Mouse (Mus musculus) CH12.LX (cell line): ENCODE measurements around the gene Ncbp1. TPM values are rescaled to one million over a fixed set of nuclear protein-coding genes. Genes with fewer than 3 reads are reported as not detected.

Experiments used
- DNase-seq: peaks from one replicate; pipeline ENCODE4 v3.0.0-alpha.2; 2013; ENCODE audit errors: extremely low read depth
- H3K27ac ChIP-seq: 2 replicates; pipeline ENCODE4 v1.5.1; 2012; ENCODE audit warnings: low read depth, mild to moderate bottlenecking, control low read depth, moderate library complexity; ENCODE audit not compliant: insufficient read depth
- H3K27me3 ChIP-seq: replicated peaks from 2 replicates; pipeline ENCODE3; 2012; ENCODE audit warnings: inconsistent platforms
- H3K36me3 ChIP-seq, 2 experiments: replicated peaks in 1 of 2; 2 replicates each; pipeline versions ENCODE3 to v1.6.1; 2012; ENCODE audit warnings: inconsistent platforms in 1 of 2, low read length in 1 of 2, mild to moderate bottlenecking in 1 of 2, mixed read lengths in 1 of 2, moderate library complexity in 1 of 2; ENCODE audit not compliant: control insufficient read depth in 1 of 2, insufficient read depth in 1 of 2
- H3K4me1 ChIP-seq, 2 experiments: 2 replicates each; pipeline ENCODE4 v1.6.1; 2012; ENCODE audit warnings: inconsistent platforms in 1 of 2, moderate library complexity in 1 of 2; ENCODE audit not compliant: insufficient read depth in 2 of 2, control insufficient read depth in 1 of 2
- H3K4me2 ChIP-seq: 2 replicates; pipeline ENCODE4 v1.6.1; 2012; ENCODE audit warnings: low read depth, mild to moderate bottlenecking, control low read depth; ENCODE audit not compliant: poor library complexity, insufficient read depth, severe bottlenecking
- H3K4me3 ChIP-seq, 3 experiments: fragments of 150-350 bp in 1 of 3; sonication (generic) in 1 of 3; replicated peaks in 1 of 3; 2 replicates each; pipeline versions ENCODE3 to v1.5.1; 2011 to 2012; ENCODE audit warnings: low read depth in 2 of 3, low read length in 2 of 3, mild to moderate bottlenecking in 2 of 3, moderate library complexity in 2 of 3, control low read depth in 1 of 3, improper control_type of control experiment in 1 of 3, inconsistent platforms in 1 of 3, mixed read lengths in 1 of 3; ENCODE audit not compliant: poor library complexity in 1 of 3
- H3K79me2 ChIP-seq: replicated peaks from 2 replicates; pipeline ENCODE4 v1.6.1; 2012; ENCODE audit warnings: mild to moderate bottlenecking, moderate library complexity; ENCODE audit not compliant: control insufficient read depth, poor library complexity, insufficient read depth, severe bottlenecking; ENCODE audit errors: extremely low read depth
- H3K9ac ChIP-seq: 2 replicates; pipeline ENCODE4 v1.6.1; 2012; ENCODE audit warnings: low read depth, mild to moderate bottlenecking, control low read depth, moderate library complexity; ENCODE audit not compliant: insufficient read depth
- H3K9me3 ChIP-seq: replicated peaks from 2 replicates; pipeline ENCODE3; 2012; ENCODE audit warnings: low read length, inconsistent platforms, mixed read lengths
- BHLHE40 ChIP-seq: IDR thresholded peaks from 2 replicates; pipeline ENCODE4 v1.6.1; 2011; ENCODE audit warnings: mild to moderate bottlenecking, low read depth, low read length, improper control_type of control experiment
- CHD1 ChIP-seq: IDR thresholded peaks from 2 replicates; pipeline ENCODE4 v1.6.1; 2012; ENCODE audit warnings: low read depth, low read length, improper control_type of control experiment, inconsistent platforms
- CHD2 ChIP-seq: IDR thresholded peaks from 2 replicates; pipeline ENCODE4 v1.6.1; 2011; ENCODE audit warnings: low read length, improper control_type of control experiment
- CTCF ChIP-seq, 2 experiments: IDR thresholded peaks in 1 of 2; conservative IDR thresholded peaks in 1 of 2; 2 replicates each; pipeline ENCODE4 v1.5.1; 2011 to 2012; ENCODE audit warnings: low read depth in 2 of 2, low read length in 2 of 2, improper control_type of control experiment in 1 of 2, inconsistent platforms in 1 of 2, mild to moderate bottlenecking in 1 of 2, moderate library complexity in 1 of 2
- E2F4 ChIP-seq: IDR thresholded peaks from 2 replicates; pipeline ENCODE4 v1.6.1; 2011; ENCODE audit warnings: low read depth, low read length, improper control_type of control experiment; ENCODE audit not compliant: insufficient replicate concordance
- ELF1 ChIP-seq: IDR thresholded peaks from 2 replicates; pipeline ENCODE4 v1.6.1; 2014; ENCODE audit warnings: low read depth, mild to moderate bottlenecking, inconsistent platforms, low read length, improper control_type of control experiment
- EP300 ChIP-seq: IDR thresholded peaks from 2 replicates; pipeline ENCODE4 v1.6.1; 2011; ENCODE audit warnings: low read length, improper control_type of control experiment
- ETS1 ChIP-seq: conservative IDR thresholded peaks from 2 replicates; pipeline ENCODE4 v1.6.1; 2012; ENCODE audit warnings: low read depth, mild to moderate bottlenecking, inconsistent platforms, low read length, improper control_type of control experiment, moderate library complexity
- GABPA ChIP-seq: IDR thresholded peaks from 2 replicates; pipeline ENCODE4 v1.6.1; 2012; ENCODE audit warnings: low read depth, low read length, improper control_type of control experiment, inconsistent platforms; ENCODE audit not compliant: insufficient replicate concordance
- HCFC1 ChIP-seq: IDR thresholded peaks from 2 replicates; pipeline ENCODE4 v1.6.1; 2012; ENCODE audit warnings: low read depth, mild to moderate bottlenecking, inconsistent platforms, low read length, improper control_type of control experiment
- IRF4 ChIP-seq: IDR thresholded peaks from 2 replicates; pipeline ENCODE4 v1.6.1; 2014; ENCODE audit warnings: low read depth, mild to moderate bottlenecking, inconsistent platforms, low read length, improper control_type of control experiment
- JUN ChIP-seq: IDR thresholded peaks from 2 replicates; pipeline ENCODE4 v1.6.1; 2011; ENCODE audit warnings: low read depth, mild to moderate bottlenecking, low read length, improper control_type of control experiment, moderate library complexity; ENCODE audit not compliant: insufficient read depth
- JUND ChIP-seq: conservative IDR thresholded peaks from 2 replicates; pipeline ENCODE4 v1.6.1; 2011; ENCODE audit warnings: low read depth, low read length, improper control_type of control experiment
- MAFK ChIP-seq: IDR thresholded peaks from 2 replicates; pipeline ENCODE4 v1.6.1; 2011; ENCODE audit warnings: low read length, improper control_type of control experiment; ENCODE audit not compliant: insufficient replicate concordance
- MAX ChIP-seq: IDR thresholded peaks from 2 replicates; pipeline ENCODE4 v1.6.1; 2011; ENCODE audit warnings: low read length, improper control_type of control experiment
- MAZ ChIP-seq: IDR thresholded peaks from 2 replicates; pipeline ENCODE4 v1.6.1; 2012; ENCODE audit warnings: low read depth, mild to moderate bottlenecking, inconsistent platforms, low read length, improper control_type of control experiment, moderate library complexity
- MEF2A ChIP-seq: IDR thresholded peaks from 2 replicates; pipeline ENCODE4 v1.6.1; 2014; ENCODE audit warnings: low read depth, mild to moderate bottlenecking, inconsistent platforms, low read length, improper control_type of control experiment, borderline replicate concordance
- MXI1 ChIP-seq: IDR thresholded peaks from 2 replicates; pipeline ENCODE4 v1.6.1; 2011; ENCODE audit warnings: mild to moderate bottlenecking, low read depth, low read length, improper control_type of control experiment
- NELFE ChIP-seq: IDR thresholded peaks from 2 replicates; pipeline ENCODE4 v1.6.1; 2011; ENCODE audit warnings: low read depth, low read length, improper control_type of control experiment
- NRF1 ChIP-seq: IDR thresholded peaks from 2 replicates; pipeline ENCODE4 v1.6.1; 2014; ENCODE audit warnings: low read depth, mild to moderate bottlenecking, inconsistent platforms, low read length, improper control_type of control experiment, moderate library complexity
- PAX5 ChIP-seq: IDR thresholded peaks from 2 replicates; pipeline ENCODE4 v1.6.1; 2012; ENCODE audit warnings: low read length, inconsistent platforms, mixed read lengths
- POLR2A ChIP-seq: IDR thresholded peaks from 2 replicates; pipeline ENCODE4 v1.6.1; 2011; ENCODE audit warnings: low read depth, mild to moderate bottlenecking, improper control_type of control experiment, low read length
- POLR2AphosphoS2 ChIP-seq: IDR thresholded peaks from 2 replicates; pipeline ENCODE4 v1.6.1; 2011; ENCODE audit warnings: low read depth, low read length, improper control_type of control experiment
- SIN3A ChIP-seq: IDR thresholded peaks from 2 replicates; pipeline ENCODE4 v1.6.1; 2012; ENCODE audit warnings: low read length, improper control_type of control experiment, inconsistent platforms
- SMC3 ChIP-seq: IDR thresholded peaks from 2 replicates; pipeline ENCODE4 v1.6.1; 2011; ENCODE audit warnings: low read depth, low read length, improper control_type of control experiment
- TBP ChIP-seq: conservative IDR thresholded peaks from 2 replicates; pipeline ENCODE4 v1.6.1; 2011; ENCODE audit warnings: low read depth, low read length, improper control_type of control experiment
- TCF12 ChIP-seq: IDR thresholded peaks from 2 replicates; pipeline ENCODE4 v1.6.1; 2014; ENCODE audit warnings: low read depth, mild to moderate bottlenecking, inconsistent platforms, low read length, improper control_type of control experiment
- UBTF ChIP-seq: IDR thresholded peaks from 2 replicates; pipeline ENCODE4 v1.6.1; 2012; ENCODE audit warnings: low read depth, mild to moderate bottlenecking, inconsistent platforms, low read length, improper control_type of control experiment, moderate library complexity
- USF1 ChIP-seq: IDR thresholded peaks from 2 replicates; pipeline ENCODE4 v1.6.1; 2014; ENCODE audit warnings: low read depth, mild to moderate bottlenecking, inconsistent platforms, low read length, improper control_type of control experiment
- USF2 ChIP-seq: conservative IDR thresholded peaks from 2 replicates; pipeline ENCODE4 v1.6.1; 2011; ENCODE audit warnings: low read depth, low read length, improper control_type of control experiment
- ZC3H11A ChIP-seq: IDR thresholded peaks from 2 replicates; pipeline ENCODE4 v1.6.1; 2012; ENCODE audit warnings: low read depth, mild to moderate bottlenecking, inconsistent platforms, low read length, improper control_type of control experiment
- ZKSCAN1 ChIP-seq: IDR thresholded peaks from 2 replicates; pipeline ENCODE4 v1.6.1; 2012; ENCODE audit warnings: low read depth, inconsistent platforms, low read length, improper control_type of control experiment, borderline replicate concordance
- ZMIZ1 ChIP-seq: IDR thresholded peaks from 2 replicates; pipeline ENCODE4 v1.6.1; 2012; ENCODE audit warnings: low read depth, mild to moderate bottlenecking, inconsistent platforms, low read length, improper control_type of control experiment
- ZNF384 ChIP-seq: IDR thresholded peaks from 2 replicates; pipeline ENCODE4 v1.6.1; 2012; ENCODE audit warnings: low read depth, low read length, improper control_type of control experiment, inconsistent platforms
- dilution Hi-C: fragments of 300-500 bp; cut with MboI; formaldehyde crosslinking; loops from 2 replicates; pipeline ENCODE4 v1.14.3; 2020; ENCODE audit warnings: low sequenced_read_pairs; ENCODE audit not compliant: extremely low pct_unique_long_range_greater_than_20kb, extremely low pct_ligation_motif_present
- in situ Hi-C: fragments of 300-500 bp; cut with MboI; formaldehyde crosslinking; loops from 3 replicates; pipeline ENCODE4 v1.14.3; 2019; ENCODE audit warnings: low sequenced_read_pairs, low pct_ligation_motif_present, low pct_unique_long_range_greater_than_20kb, mixed read lengths
- polyA plus RNA-seq: library from polyadenylated mRNA; unstranded; fragments of >175 nt; gene quantifications from 2 replicates; pipeline ENCODE4 v1.2.1, GENCODE M21; 2012; ENCODE audit warnings: low read depth; ENCODE audit not compliant: insufficient read length
- total RNA-seq, 2 experiments: library from RNA; depleted of rRNA; stranded (reverse); fragments of 300-350 nt in 1 of 2; fragments of >200 nt in 1 of 2; gene quantifications; 2 replicates each; pipeline ENCODE4 v1.2.3; 2012 to 2014

The Ncbp1 gene
- total and polyA plus RNA-seq, 3 experiments = 64.7 to 121 (median 88.2) TPM

DNA sequence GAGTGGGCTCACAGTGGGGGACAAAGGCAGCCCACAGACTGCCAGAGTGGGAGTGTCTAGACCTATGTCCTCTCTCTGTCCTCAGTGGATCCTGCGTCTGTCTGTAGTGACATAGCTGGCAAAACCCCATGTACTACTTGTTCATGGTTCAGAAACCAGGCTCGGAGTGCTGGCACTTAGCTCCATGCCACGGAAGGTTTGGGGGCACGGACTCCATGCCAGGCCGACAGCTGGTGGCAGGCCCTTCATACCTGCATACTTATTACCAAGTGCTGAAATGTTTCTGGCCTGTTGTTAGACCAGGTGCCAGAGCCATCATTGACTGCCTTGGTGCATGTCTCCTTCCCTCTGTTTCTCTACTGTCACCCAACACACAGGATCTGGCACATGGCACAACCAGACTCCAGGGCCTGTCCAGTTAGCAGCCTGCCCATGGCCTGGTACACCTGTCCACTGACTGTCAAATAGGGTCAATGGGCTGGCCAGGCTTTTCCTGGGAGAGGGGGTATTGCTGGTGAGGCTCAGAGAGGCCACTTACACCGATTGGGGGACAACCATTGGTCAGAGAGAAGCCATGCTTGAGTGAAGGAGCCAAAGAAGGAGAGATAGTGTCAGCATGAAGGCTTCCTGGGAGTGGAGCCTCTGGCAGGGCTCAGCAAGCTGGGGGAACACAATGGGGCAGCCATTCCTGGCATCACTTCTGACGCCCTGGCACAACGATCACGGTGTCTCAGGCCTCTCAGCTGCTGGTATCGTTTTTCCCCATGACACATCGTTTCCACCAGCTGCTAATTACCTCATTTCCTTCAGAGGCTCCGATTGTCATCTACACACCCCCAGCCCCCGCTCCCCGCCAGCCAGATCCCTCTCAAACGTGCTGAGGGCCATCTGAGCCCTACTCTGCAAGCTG is 43.2 kb upstream of the Ncbp1 start:
- in situ Hi-C loops (loop anchor here (5.0 kb wide), 1 partner anchor 48 kb away; no protein-coding TSS in a partner anchor), dilution Hi-C loops (no loop called here)
- peak; percentile 98 for TF ChIP-seq JUN
- peak; percentile 100 for TF ChIP-seq ETS1
- no peak for TF ChIP-seq TBP
- peak; percentile 90 for TF ChIP-seq SIN3A
- peak; percentile 87 for TF ChIP-seq MEF2A
- TF ChIP-seq NELFE = no peak
- TF ChIP-seq UBTF = no peak
- no peak for TF ChIP-seq USF1
- no peak for TF ChIP-seq ZNF384
- TF ChIP-seq BHLHE40 = peak; percentile 92
- TF ChIP-seq ZKSCAN1 = no peak
- no peak for TF ChIP-seq POLR2A
- peak; percentile 40; the same call in 1 of the 2 replicates for TF ChIP-seq MXI1
- TF ChIP-seq GABPA = no peak
- no peak for TF ChIP-seq CTCF (conservative IDR thresholded peaks at IDR 0.05 in 1 of 2, IDR thresholded peaks at IDR 0.05 in 1 of 2; ENCODE audit: low read depth in 2 of 2, low read length in 2 of 2)
- TF ChIP-seq ELF1 = no peak; the same call in 1 of the 2 replicates
- peak; percentile 81 for TF ChIP-seq IRF4
- no peak for TF ChIP-seq ZC3H11A
- no peak for TF ChIP-seq NRF1
- 0 out of 2 replicates have a peak, but pooled peaks have one; percentile 64 for TF ChIP-seq MAZ
- TF ChIP-seq MAX = no peak
- TF ChIP-seq TCF12 = peak; percentile 95
- no peak for TF ChIP-seq USF2
- peak; percentile 94 for TF ChIP-seq EP300
- TF ChIP-seq JUND = peak; percentile 96
- no peak for TF ChIP-seq ZMIZ1
- TF ChIP-seq PAX5 = no peak
- TF ChIP-seq CHD1 = no peak
- TF ChIP-seq SMC3 = no peak
- TF ChIP-seq POLR2AphosphoS2 = no peak
- TF ChIP-seq CHD2 = peak; percentile 74
- TF ChIP-seq E2F4 = no peak
- no peak for TF ChIP-seq MAFK
- TF ChIP-seq HCFC1 = 0 out of 2 replicates have a peak, but pooled peaks have one; percentile 9
- Histone ChIP-seq H3K27ac (peak overlapping the region; percentile 8; the same call in 1 of the 2 replicates), H3K79me2 (no peaks in the 10 kb centered on the region), H3K9me3 (no peaks in the 10 kb centered on the region), H3K9ac (no peak overlapping the region), H3K27me3 (no peaks in the 10 kb centered on the region), H3K4me3 (no peak overlapping the region), H3K4me1 (peaks cover 28 to 49% of the 10 kb centered on the region in 2 experiments), H3K36me3 (peaks cover 0 to 16% of the 10 kb centered on the region in 2 experiments), H3K4me2 (no peak overlapping the region)
- peak; percentile 89 for DNase-seq
